Mouse (Mus musculus): ENCODE measurements around the gene Pp2d1. TPM values are rescaled to one million over a fixed set of nuclear protein-coding genes. Genes with fewer than 3 reads are reported as not detected.
"Not testable (repeated sequence)": the region's sequence is repeated elsewhere in the genome, so short reads cannot be mapped to it uniquely, and the experiment has no call there.

The Pp2d1 gene
- polyA plus RNA-seq (2016; fragmentation: Nextera tagmentation; extraction: Ambion mirVana) = 0.19 and 0.23 TPM in 2 replicates

- H3K27me3 ChIP-seq (replicated peaks); ATAC-seq (ENCODE audit: insufficient number of reproducible peaks, low FRiP score); H3K4me3 ChIP-seq; H3K4me1 ChIP-seq (replicated peaks); H3K4me2 ChIP-seq; H3K9ac ChIP-seq; H3K27ac ChIP-seq (ENCODE audit: poor library complexity, severe bottlenecking); H3K36me3 ChIP-seq; H3K9me3 ChIP-seq (replicated peaks): not testable (repeated sequence)
- WGBS = 72% methylated on average over 2 of the region's 2 CpGs
Measured at GRCm38 (mm10) chr17:53539351-53539750, at the start of gene Pp2d1. Pp2d1 (minus strand) TSS chr17:53539451.

- Histone ChIP-seq H3K27ac (ENCODE audit: poor library complexity, severe bottlenecking) (peak overlapping the region; percentile 94), H3K9me3 (replicated peaks) (no peaks in the 10 kb centered on the region), H3K9ac (peak overlapping the region; percentile 38; the same call in 1 of the 2 replicates), H3K27me3 (replicated peaks) (no peaks in the 10 kb centered on the region), H3K4me2 (peak overlapping the region; percentile 58; the same call in 1 of the 2 replicates), H3K4me3 (no peak overlapping the region), H3K4me1 (replicated peaks) (peaks cover 35% of the 10 kb centered on the region), H3K36me3 (no peaks in the 10 kb centered on the region)
- 81% methylated on average over 9 of the region's 9 CpGs for WGBS
- no peak for ATAC-seq (ENCODE audit: insufficient number of reproducible peaks, low FRiP score)
Measured at GRCm38 (mm10) chr17:53588097-53588855, 49.0 kb upstream of the Pp2d1 start.

GRCm38 (mm10) chr17:53587074-53587851, 48.0 kb upstream of the Pp2d1 start:
- peak overlapping the region; percentile 94 for H3K27ac ChIP-seq (ENCODE audit: poor library complexity, severe bottlenecking)
- H3K36me3 ChIP-seq = peaks cover 5% of the 10 kb centered on the region; the same call in 1 of the 2 replicates
- H3K9me3 ChIP-seq (replicated peaks) = no peaks in the 10 kb centered on the region
- peak overlapping the region; percentile 38 for H3K9ac ChIP-seq
- peaks cover 42% of the 10 kb centered on the region for H3K4me1 ChIP-seq (replicated peaks)
- H3K4me3 ChIP-seq = 0 out of 2 replicates have a peak overlapping the region, but pooled peaks have one; percentile 3
- H3K27me3 ChIP-seq (replicated peaks) = no peaks in the 10 kb centered on the region
- 18% methylated on average over 14 of the region's 14 CpGs for WGBS
- ATAC-seq (ENCODE audit: insufficient number of reproducible peaks, low FRiP score) = peak; percentile 86
- H3K4me2 ChIP-seq = peak overlapping the region; percentile 58

GRCm38 (mm10) chr17:53583846-53584579, 44.8 kb upstream of the Pp2d1 start:
- ATAC-seq (ENCODE audit: insufficient number of reproducible peaks, low FRiP score) = no peak
- H3K27ac ChIP-seq (ENCODE audit: poor library complexity, severe bottlenecking) = peak overlapping the region; percentile 41; the same call in 1 of the 2 replicates
- 71% methylated on average over 11 of the region's 11 CpGs for whole genome bisulfite sequencing
- H3K4me2 ChIP-seq = no peak overlapping the region
- H3K9me3 ChIP-seq (replicated peaks) = no peaks in the 10 kb centered on the region
- peaks cover 53% of the 10 kb centered on the region for H3K4me1 ChIP-seq (replicated peaks)
- H3K36me3 ChIP-seq = peaks cover 5% of the 10 kb centered on the region; the same call in 1 of the 2 replicates
- H3K9ac ChIP-seq = no peak overlapping the region
- H3K4me3 ChIP-seq = no peak overlapping the region
- no peaks in the 10 kb centered on the region for H3K27me3 ChIP-seq (replicated peaks)

- H3K4me1 ChIP-seq (replicated peaks) = peaks cover 57% of the 10 kb centered on the region
- 85% methylated on average over 7 of the region's 7 CpGs for WGBS
Measured at GRCm38 (mm10) chr17:53582805-53583204, 43.6 kb upstream of the Pp2d1 start.

GRCm38 (mm10) chr17:53582026-53582585, 42.9 kb upstream of the Pp2d1 start:
- H3K4me2 ChIP-seq = no peak overlapping the region
- H3K36me3 ChIP-seq = peaks cover 5% of the 10 kb centered on the region; the same call in 1 of the 2 replicates
- H3K9me3 ChIP-seq (replicated peaks) = no peaks in the 10 kb centered on the region
- 43% methylated on average over 4 of the region's 4 CpGs for WGBS
- no peaks in the 10 kb centered on the region for H3K27me3 ChIP-seq (replicated peaks)
- peaks cover 57% of the 10 kb centered on the region for H3K4me1 ChIP-seq (replicated peaks)
- H3K9ac ChIP-seq = no peak overlapping the region
- no peak for ATAC-seq (ENCODE audit: insufficient number of reproducible peaks, low FRiP score)
- H3K27ac ChIP-seq (ENCODE audit: poor library complexity, severe bottlenecking) = no peak overlapping the region
- H3K4me3 ChIP-seq = no peak overlapping the region

More at GRCm38 (mm10) chr17:53582805-53583204, 43.6 kb upstream of the Pp2d1 start:
- H3K4me2 ChIP-seq = no peak overlapping the region
- no peaks in the 10 kb centered on the region for H3K27me3 ChIP-seq (replicated peaks)
- no peak overlapping the region for H3K9ac ChIP-seq
- H3K4me3 ChIP-seq = no peak overlapping the region
- peaks cover 5% of the 10 kb centered on the region; the same call in 1 of the 2 replicates for H3K36me3 ChIP-seq
- no peak overlapping the region; the same call in 1 of the 2 replicates for H3K27ac ChIP-seq (ENCODE audit: poor library complexity, severe bottlenecking)
- no peak for ATAC-seq (ENCODE audit: insufficient number of reproducible peaks, low FRiP score)
- no peaks in the 10 kb centered on the region for H3K9me3 ChIP-seq (replicated peaks)

GRCm38 (mm10) chr17:53580237-53580636, 41.0 kb upstream of the Pp2d1 start:
- no peak for ATAC-seq (ENCODE audit: insufficient number of reproducible peaks, low FRiP score)
- Histone ChIP-seq H3K27ac (ENCODE audit: poor library complexity, severe bottlenecking) (no peak overlapping the region), H3K9me3 (replicated peaks) (no peaks in the 10 kb centered on the region), H3K4me2 (no peak overlapping the region), H3K4me3 (no peak overlapping the region), H3K9ac (no peak overlapping the region), H3K27me3 (replicated peaks) (no peaks in the 10 kb centered on the region), H3K4me1 (replicated peaks) (peaks cover 45% of the 10 kb centered on the region), H3K36me3 (peaks cover 5% of the 10 kb centered on the region; the same call in 1 of the 2 replicates)
- 57% methylated on average over 3 of the region's 3 CpGs for WGBS

- H3K9me3 ChIP-seq (replicated peaks) = no peaks in the 10 kb centered on the region
Measured at GRCm38 (mm10) chr17:53579612-53580011, 40.4 kb upstream of the Pp2d1 start.

GRCm38 (mm10) chr17:53578776-53579175, 39.5 kb upstream of the Pp2d1 start:
- WGBS = 37% methylated on average over 2 of the region's 9 CpGs
- Histone ChIP-seq H3K4me3 (no peak overlapping the region), H3K27me3 (replicated peaks) (no peaks in the 10 kb centered on the region), H3K36me3 (peaks cover 5% of the 10 kb centered on the region; the same call in 1 of the 2 replicates), H3K9me3 (replicated peaks) (no peaks in the 10 kb centered on the region), H3K4me1 (replicated peaks) (peaks cover 38% of the 10 kb centered on the region), H3K27ac (ENCODE audit: poor library complexity, severe bottlenecking) (peak overlapping the region; percentile 90), H3K9ac (no peak overlapping the region), H3K4me2 (peak overlapping the region; percentile 54)
- peak; percentile 66 for ATAC-seq (ENCODE audit: insufficient number of reproducible peaks, low FRiP score)

More at GRCm38 (mm10) chr17:53579612-53580011, 40.4 kb upstream of the Pp2d1 start:
- peaks cover 5% of the 10 kb centered on the region; the same call in 1 of the 2 replicates for H3K36me3 ChIP-seq
- ATAC-seq (ENCODE audit: insufficient number of reproducible peaks, low FRiP score) = no peak
- no peak overlapping the region for H3K9ac ChIP-seq
- peaks cover 45% of the 10 kb centered on the region for H3K4me1 ChIP-seq (replicated peaks)
- H3K27ac ChIP-seq (ENCODE audit: poor library complexity, severe bottlenecking) = peak overlapping the region; percentile 90; the same call in 1 of the 2 replicates
- 62% methylated on average over 4 of the region's 4 CpGs for WGBS
- H3K27me3 ChIP-seq (replicated peaks) = no peaks in the 10 kb centered on the region
- H3K4me2 ChIP-seq = no peak overlapping the region
- H3K4me3 ChIP-seq = no peak overlapping the region

- Histone ChIP-seq H3K4me3 (no peak overlapping the region), H3K27ac (ENCODE audit: poor library complexity, severe bottlenecking) (peak overlapping the region; percentile 90), H3K4me2 (peak overlapping the region; percentile 54), H3K36me3 (peaks cover 5% of the 10 kb centered on the region; the same call in 1 of the 2 replicates), H3K9me3 (replicated peaks) (no peaks in the 10 kb centered on the region), H3K4me1 (replicated peaks) (peaks cover 38% of the 10 kb centered on the region), H3K27me3 (replicated peaks) (no peaks in the 10 kb centered on the region), H3K9ac (no peak overlapping the region)
- ATAC-seq (ENCODE audit: insufficient number of reproducible peaks, low FRiP score) = no peak
- 79% methylated on average over 6 of the region's 6 CpGs for WGBS
Measured at GRCm38 (mm10) chr17:53578249-53578648, 39.0 kb upstream of the Pp2d1 start.
